Mouse (Mus musculus) layer of hippocampus, postnatal 10 days (tissue): ENCODE data around the gene Fbf1. TPM values are rescaled to one million over a fixed set of nuclear protein-coding genes. Genes with fewer than 3 reads are reported as not detected.
A peak's percentile ranks its signal among the peaks of the same experiment; 100 is the strongest.
"Not testable (repeated sequence)": the region's sequence is repeated elsewhere in the genome, so short reads cannot be mapped to it uniquely, and the experiment has no call there.

Experiments
- DNase-seq, 2 experiments: peaks; one replicate each; pipeline ENCODE4 v3.0.0; 2021; ENCODE audit warnings: low spot score in 2 of 2
- total RNA-seq, 2 experiments: library from RNA; stranded (reverse); gene quantifications; 2 replicates each; pipeline ENCODE4 v1.2.3; 2021

The Fbf1 gene
- total RNA-seq, 2 experiments from 2014 or later, result 84.7 to 94.9 TPM

GRCm38 (mm10) chr11:116109441-116110081 lies 58.4 kb downstream of the Fbf1 start:
- peak in 1 of 2 experiments; percentile 18 for DNase-seq

DNA sequence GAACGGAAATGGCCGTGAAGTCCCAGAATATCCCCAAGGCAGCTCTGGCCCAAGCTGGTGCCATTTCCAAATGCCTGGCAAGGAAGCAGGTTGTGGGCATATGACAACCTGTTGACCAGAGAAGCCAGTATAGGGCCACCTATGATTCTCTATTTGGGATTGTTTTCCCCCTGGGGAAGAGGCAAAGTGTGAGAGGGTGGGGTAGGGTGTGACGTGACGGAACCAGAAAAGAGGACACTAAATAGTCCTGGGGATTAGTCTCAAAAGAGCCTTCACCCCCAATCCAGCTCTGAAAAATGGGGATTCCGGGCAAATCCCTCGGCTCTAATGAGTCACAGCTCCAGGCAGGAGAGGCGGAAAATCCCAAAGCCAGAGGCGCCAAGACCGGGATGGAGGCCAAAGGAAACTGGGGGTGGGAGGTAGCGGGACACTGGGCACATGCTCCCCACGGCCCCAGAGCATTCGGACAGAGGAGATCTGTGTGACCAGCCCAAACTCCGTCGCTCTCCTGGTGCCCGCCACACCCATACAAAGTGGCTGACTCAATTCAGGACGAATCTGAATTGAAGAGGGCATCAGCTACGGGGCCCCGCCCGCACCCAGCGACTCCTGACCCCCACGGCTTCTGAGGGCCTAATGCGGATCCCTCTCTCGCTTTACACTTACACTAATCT lies 59.4 kb downstream of the Fbf1 start:
- DNase-seq, result peak; percentile 58 to 66

- no peak for DNase-seq
These were observed 60.1 kb downstream of the Fbf1 start for GRCm38 (mm10) chr11:116107777-116108285.

GRCm38 (mm10) chr11:116106963-116107776 lies 60.8 kb downstream of the Fbf1 start:
- no peak for DNase-seq

DNA sequence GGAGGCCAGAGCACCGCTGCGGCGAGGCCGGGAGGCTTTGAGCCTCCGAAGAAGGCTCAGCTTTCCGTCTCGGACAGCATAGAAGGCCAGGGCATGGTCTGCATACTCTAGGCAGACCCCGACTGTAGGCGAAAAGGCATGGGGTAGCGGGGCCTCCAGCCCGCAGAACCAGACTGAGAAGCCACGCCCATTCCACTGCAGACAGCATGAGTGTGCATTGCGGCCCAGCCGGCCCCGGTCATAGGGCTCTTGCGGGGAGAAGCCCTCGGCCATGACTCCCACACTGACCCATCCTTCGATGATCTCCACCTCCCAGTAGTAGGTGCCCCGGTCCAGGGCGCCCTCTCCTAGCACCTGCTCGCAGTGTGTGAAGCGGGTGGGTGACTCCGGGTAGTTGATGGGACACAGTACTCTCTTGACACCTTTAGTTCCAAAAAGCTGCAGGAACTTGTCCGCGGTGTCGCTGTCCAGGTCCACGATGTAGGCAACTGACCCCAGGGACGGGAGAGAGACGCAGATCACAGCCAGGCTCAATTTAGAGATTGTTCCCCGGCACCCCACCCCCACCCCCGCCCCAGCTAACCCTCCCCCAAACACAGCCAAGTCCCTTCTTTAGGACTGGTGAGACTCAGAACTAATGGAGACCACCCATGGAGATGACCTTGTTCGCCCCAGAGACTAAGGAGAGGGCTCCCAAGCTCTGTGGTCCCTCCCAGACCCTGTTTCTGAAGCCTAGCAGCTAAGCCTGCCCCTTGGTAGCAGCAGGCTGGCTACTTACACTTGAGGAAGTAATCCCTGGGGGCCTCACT lies 61.6 kb downstream of the Fbf1 start:
- DNase-seq, result no peak

DNA sequence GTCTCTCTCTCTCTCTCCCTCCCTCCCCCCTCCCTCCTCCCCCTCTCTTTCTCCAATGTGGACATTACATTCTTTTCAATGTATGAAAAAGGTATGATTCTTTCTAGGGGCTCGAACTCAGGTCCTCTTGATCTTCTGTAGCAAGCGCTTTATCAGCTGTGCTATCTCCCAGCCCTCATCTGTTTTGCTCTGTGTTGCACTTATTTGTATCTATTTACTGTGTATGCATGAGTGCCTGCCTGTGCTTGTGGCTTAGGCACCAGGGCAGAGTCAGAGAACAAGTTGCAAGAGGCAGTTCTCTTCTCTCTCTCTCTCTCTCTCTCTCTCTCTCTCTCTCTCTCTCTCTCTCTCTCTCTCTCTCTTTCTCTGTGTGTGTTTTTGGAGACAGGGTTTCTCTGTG lies 62.9 kb downstream of the Fbf1 start:
- no peak for DNase-seq

DNA sequence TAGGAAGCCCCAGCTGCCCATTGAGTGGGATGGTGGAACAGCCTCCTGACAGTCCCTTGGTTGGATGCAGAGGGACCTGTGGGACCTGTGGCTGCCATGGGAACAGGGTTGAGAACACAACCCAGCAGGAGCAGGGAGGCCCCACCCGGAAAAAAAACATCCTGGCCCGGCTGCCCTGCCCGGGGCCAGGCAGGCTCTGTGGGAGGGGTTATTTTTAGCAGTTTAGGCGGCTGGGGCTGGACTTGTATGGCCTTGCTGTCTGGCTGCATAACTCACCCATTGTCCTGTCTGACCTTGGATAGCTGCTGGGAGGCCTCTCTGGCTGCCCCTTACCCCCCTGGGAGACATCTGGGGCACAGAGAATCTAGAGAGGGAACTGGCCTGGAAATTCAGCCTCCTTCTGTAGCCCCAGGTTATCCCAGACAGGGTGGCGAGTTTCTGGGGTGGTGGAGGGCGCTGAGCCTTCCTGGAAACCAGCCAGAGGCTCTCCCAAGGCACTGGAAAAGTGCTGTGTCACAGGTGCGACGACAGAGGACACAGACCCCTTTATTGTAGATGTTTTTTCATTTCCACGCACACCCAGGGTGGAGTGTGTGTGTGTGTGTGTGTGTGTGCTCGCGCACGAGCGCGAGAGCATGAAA lies 63.8 kb downstream of the Fbf1 start:
- no peak for DNase-seq

DNA sequence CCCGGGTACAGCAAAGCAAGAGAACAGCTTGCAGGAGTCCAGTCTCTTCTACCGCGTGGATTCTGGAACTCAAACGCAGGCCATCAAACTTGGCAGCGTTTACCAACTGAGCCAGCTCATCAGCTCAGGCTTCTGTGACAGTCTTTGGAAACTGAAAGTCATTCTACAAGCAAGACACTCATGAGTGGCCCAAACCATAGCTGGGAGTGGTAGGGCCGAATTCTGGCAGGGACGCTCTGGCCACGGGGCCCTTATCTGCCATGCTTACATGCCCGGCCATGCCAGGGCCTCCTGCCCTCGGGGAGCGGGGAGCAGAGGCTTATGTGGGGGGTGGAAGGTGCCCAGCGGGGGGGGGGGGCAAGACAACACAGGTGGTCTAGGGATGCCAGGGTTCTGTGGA lies 64.4 kb downstream of the Fbf1 start:
- DNase-seq, result no peak

- DNase-seq, result no peak
These were observed 65.5 kb downstream of the Fbf1 start for GRCm38 (mm10) chr11:116102472-116102871.

DNA sequence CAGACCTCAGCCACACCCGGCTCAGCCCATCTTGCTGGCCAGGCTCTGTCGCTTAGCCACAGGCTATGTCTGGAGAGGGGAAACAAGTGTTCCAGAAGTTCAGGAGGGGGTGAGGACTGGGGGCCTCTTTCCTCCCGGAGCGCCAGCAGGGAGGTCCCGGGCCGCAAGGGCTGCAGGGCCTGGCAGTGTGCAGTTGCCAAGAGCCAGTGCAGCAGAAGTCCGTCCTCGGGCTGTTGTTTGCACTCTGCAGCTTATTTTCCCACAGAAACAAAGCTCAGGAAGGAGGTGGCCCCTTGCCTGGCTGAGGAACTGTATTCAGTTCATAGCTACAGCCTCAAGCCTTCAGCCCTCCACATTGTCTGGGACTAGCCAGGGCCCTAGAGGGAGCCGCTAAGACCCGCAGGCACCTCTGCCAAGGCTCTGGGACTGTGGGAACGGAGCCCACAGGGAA lies 66.0 kb downstream of the Fbf1 start:
- peak in 1 of 2 experiments; percentile 43 for DNase-seq

GRCm38 (mm10) chr11:116100839-116101238 lies 67.1 kb downstream of the Fbf1 start:
- DNase-seq, result no peak

DNA sequence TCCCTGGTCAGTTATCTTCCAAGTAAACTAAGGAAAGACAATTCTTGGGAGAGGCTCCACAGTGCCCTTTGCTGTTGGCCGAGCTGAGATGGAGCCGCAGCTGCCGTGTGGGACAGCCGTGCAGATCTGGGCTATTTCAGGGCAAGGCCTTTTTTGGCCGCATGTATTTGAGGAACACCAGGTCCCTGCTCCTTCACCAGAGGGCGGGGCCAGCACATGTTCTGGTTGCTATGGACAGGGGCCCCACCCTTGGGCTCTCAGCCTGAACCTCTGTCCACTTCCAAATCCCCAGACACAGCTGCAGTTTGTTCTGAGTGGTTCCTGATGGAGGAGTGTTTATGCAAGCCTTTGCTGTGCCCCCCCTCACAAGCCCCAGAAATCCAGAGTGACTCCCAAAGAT lies 67.6 kb downstream of the Fbf1 start:
- DNase-seq, result no peak

DNA sequence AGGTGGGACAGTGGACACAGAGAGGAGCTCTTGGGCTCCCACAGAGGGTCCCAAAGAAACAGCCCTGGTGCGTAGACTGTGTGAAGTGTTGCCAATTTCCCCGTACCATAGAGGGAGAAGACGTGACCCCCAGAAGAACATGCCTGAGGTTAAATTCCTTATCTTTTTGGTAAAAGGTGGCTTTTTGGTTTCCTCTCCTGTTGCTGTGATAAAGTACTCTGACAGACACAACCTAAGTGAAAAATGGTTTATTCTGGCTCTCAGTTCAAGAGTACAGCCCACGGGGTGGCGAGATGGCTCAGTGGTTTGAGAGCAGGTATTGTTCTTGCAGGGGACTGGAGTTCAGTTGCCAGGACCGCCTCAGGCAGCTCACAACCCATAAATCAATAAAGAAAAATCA lies 68.5 kb downstream of the Fbf1 start:
- no peak for DNase-seq

DNA sequence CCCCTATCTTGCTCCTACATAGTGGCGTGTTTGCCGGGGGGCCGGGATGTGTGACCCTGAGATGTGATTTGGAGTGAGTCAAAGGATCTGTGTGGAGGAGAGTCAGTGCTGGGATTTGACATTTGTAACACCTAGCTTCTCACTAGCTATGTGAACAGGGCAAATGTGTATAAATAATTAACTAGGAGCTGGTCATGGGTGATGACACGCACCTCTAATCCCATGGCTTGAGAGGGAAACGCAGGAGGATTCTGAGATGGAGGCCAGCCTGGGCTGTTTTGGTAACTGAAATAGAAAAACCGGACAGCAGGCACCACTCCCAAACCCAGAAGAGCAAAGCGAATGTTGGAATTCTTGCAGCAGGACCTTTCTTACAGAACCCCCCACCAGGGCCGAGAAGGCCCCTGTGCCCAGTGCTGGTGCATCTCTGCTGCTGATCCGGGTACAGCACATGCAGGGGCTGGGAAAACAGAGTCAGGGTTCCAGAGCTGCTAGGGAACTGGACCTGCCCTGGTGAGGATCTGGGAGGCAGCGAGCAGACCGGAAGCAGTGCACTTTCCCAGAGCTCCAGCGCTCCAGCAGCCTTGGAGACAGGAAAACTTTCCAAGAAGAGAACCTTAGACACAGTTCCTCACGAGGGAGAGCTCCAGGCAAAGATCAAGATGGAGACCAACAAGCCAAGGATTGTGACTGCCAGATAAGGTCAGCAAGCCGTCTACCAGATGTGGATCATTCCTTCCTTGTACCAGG lies 69.1 kb downstream of the Fbf1 start:
- no peak for DNase-seq

- DNase-seq, result no peak
These were observed 71.5 kb downstream of the Fbf1 start for GRCm38 (mm10) chr11:116096213-116097108.

GRCm38 (mm10) chr11:116095573-116095972 lies 72.4 kb downstream of the Fbf1 start:
- no peak for DNase-seq

- DNase-seq, result peak in 1 of 2 experiments; percentile 9
These were observed 74.0 kb downstream of the Fbf1 start for GRCm38 (mm10) chr11:116093771-116094565.

GRCm38 (mm10) chr11:116092959-116093358 lies 75.0 kb downstream of the Fbf1 start:
- not testable (repeated sequence) for DNase-seq
